Mouse (Mus musculus) stomach, embryonic 16.5 days (tissue): ENCODE measurements around the gene Clec4a2. TPM values are rescaled to one million over a fixed set of nuclear protein-coding genes. Genes with fewer than 3 reads are reported as not detected.
"Not testable (repeated sequence)": the region's sequence is repeated elsewhere in the genome, so short reads cannot be mapped to it uniquely, and the experiment has no call there.

Source experiments
- ATAC-seq: fragments of 200-750 bp; cut with Nextera tagmentation; 2 replicates; pipeline ENCODE4 v1.8.0; 2017; ENCODE audit warnings: moderate number of reproducible peaks, moderate TSS enrichment; ENCODE audit not compliant: insufficient read depth, low FRiP score
- H3K27ac ChIP-seq: fragments of 300-500 bp; sonication (generic); 2 replicates; pipeline ENCODE4 v1.5.1; 2014; ENCODE audit warnings: low read length
- H3K27me3 ChIP-seq: fragments of 300-500 bp; sonication (generic); 2 replicates; pipeline ENCODE4 v1.6.1; 2014; ENCODE audit warnings: low read length, control low read depth, mixed read lengths; ENCODE audit not compliant: control insufficient read depth, insufficient read depth
- H3K36me3 ChIP-seq: fragments of 300-500 bp; sonication (generic); 2 replicates; pipeline ENCODE4 v1.6.1; 2014; ENCODE audit warnings: low read length; ENCODE audit not compliant: control insufficient read depth, insufficient read depth
- H3K4me1 ChIP-seq: fragments of 300-500 bp; sonication (generic); 2 replicates; pipeline ENCODE4 v1.6.1; 2014; ENCODE audit warnings: low read length, control low read depth, mixed read lengths; ENCODE audit not compliant: control insufficient read depth, insufficient read depth
- H3K4me2 ChIP-seq: fragments of 300-500 bp; sonication (generic); 2 replicates; pipeline ENCODE4 v1.6.1; 2014; ENCODE audit warnings: low read depth, low read length, mixed read lengths
- H3K4me3 ChIP-seq: fragments of 300-500 bp; sonication (generic); replicated peaks from 2 replicates; pipeline ENCODE4 v1.5.1; 2014; ENCODE audit warnings: mild to moderate bottlenecking, low read length
- H3K9ac ChIP-seq: fragments of 300-500 bp; sonication (generic); 2 replicates; pipeline ENCODE4 v1.6.1; 2014; ENCODE audit warnings: low read length
- H3K9me3 ChIP-seq: fragments of 300-500 bp; sonication (generic); replicated peaks from 2 replicates; pipeline ENCODE4 v1.6.1; 2016; ENCODE audit warnings: low read length, control low read depth; ENCODE audit not compliant: control insufficient read depth
- WGBS: fragments of 180-500 bp; shearing (Covaris S2); extraction: QIAGEN DNeasy Blood & Tissue Kit; methylation state at CpG from one replicate; pipeline ENCODE4 v1.1.7; 2014; 5-methylcytosine and 5-hydroxymethylcytosine counted together
- polyA plus RNA-seq: library from polyadenylated mRNA; unstranded; fragments of >200 nt; fragmentation: Nextera tagmentation; extraction: Ambion mirVana; gene quantifications from 2 replicates; pipeline ENCODE4 v1.2.1, GENCODE M21; 2015

Gene Clec4a2
- polyA plus RNA-seq, 1 experiment from 2014 or later = 7.7 TPM

DNA sequence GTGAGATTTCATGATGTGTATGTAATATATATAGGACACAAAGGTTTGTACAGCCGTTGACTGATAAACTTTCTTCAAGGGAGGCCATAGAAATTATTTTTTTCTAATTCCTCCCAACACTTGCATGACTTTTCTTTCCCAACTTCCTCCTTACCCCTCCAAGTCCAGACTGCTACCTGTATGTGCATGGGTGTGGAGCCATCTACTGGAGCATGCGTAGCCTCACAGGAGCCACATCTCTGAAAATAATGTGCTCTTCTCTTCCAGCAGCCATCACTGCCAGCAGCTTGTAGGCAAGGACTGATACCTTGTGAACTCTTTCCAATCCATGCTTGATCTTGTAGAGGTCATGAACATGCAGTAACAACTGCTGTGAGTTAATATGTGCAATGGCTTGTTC lies 78.6 kb downstream of the Clec4a2 start:
- H3K27me3 ChIP-seq, H3K4me2 ChIP-seq, H3K4me1 ChIP-seq, H3K27ac ChIP-seq, H3K9ac ChIP-seq, H3K4me3 ChIP-seq, H3K9me3 ChIP-seq, ATAC-seq, H3K36me3 ChIP-seq: not testable (repeated sequence)
- WGBS = 68% methylated on average over 2 of the region's 2 CpGs

Other genes with a start within 250 kb of the Clec4a2 start
- gene Necap1, start 232.0 kb upstream of the Clec4a2 start, polyA plus RNA-seq = 58.6 and 58.8 TPM in 2 replicates
- 5.7 and 6.8 TPM in 2 replicates for gene Clec4a1, start 184.6 kb upstream of the Clec4a2 start, polyA plus RNA-seq
- gene Clec4a3, start 153.9 kb upstream of the Clec4a2 start, polyA plus RNA-seq = 5.5 and 6.8 TPM in 2 replicates
- not detected in 2 replicates for gene Clec4a4, start 116.1 kb upstream of the Clec4a2 start, polyA plus RNA-seq
- not detected in 2 replicates for gene Clec4b1, start 56.5 kb upstream of the Clec4a2 start, polyA plus RNA-seq
- 0.12 TPM in 1 of 2 replicates, not detected in the other for gene Clec4b2, start 66.5 kb downstream of the Clec4a2 start, polyA plus RNA-seq
- 4.0 and 4.1 TPM in 2 replicates for gene Clec4n, start 123.4 kb downstream of the Clec4a2 start, polyA plus RNA-seq
- 0.44 TPM in 1 of 2 replicates, not detected in the other for gene Clec4d, start 155.7 kb downstream of the Clec4a2 start, polyA plus RNA-seq
- 0.10 and 0.25 TPM in 2 replicates for gene Clec4e, start 183.4 kb downstream of the Clec4a2 start, polyA plus RNA-seq
- gene Vmn2r19, start 201.9 kb downstream of the Clec4a2 start, polyA plus RNA-seq = not detected in 2 replicates